Mouse (Mus musculus) liver, embryonic 14.5 days (tissue): Measurements from ENCODE around the gene Maml2. TPM values are rescaled to one million over a fixed set of nuclear protein-coding genes. Genes with fewer than 3 reads are reported as not detected.

ENCODE experiments used
- ATAC-seq: fragments of 200-750 bp; cut with Nextera tagmentation; 2 replicates; pipeline ENCODE4 v1.8.0; 2017; ENCODE audit warnings: moderate number of reproducible peaks, mild to moderate bottlenecking, moderate library complexity; ENCODE audit not compliant: insufficient read depth
- DNase-seq, 3 experiments: peaks; one replicate each; pipeline ENCODE4 v3.0.0-alpha.2; 2012 to 2013; ENCODE audit warnings: low read depth in 3 of 3, low spot score in 3 of 3
- H3K27ac ChIP-seq: fragments of 300-500 bp; sonication (generic); 2 replicates; pipeline ENCODE4 v1.5.1; 2014; ENCODE audit warnings: moderate library complexity, mild to moderate bottlenecking, control low read depth, inconsistent platforms
- H3K27me3 ChIP-seq: fragments of 300-500 bp; sonication (generic); 2 replicates; pipeline ENCODE4 v1.6.1; 2014; ENCODE audit warnings: mild to moderate bottlenecking, low read length, moderate library complexity; ENCODE audit not compliant: control insufficient read depth, insufficient read depth
- H3K36me3 ChIP-seq: fragments of 300-500 bp; sonication (generic); replicated peaks from 2 replicates; pipeline ENCODE4 v1.6.1; 2014; ENCODE audit warnings: low read depth; ENCODE audit not compliant: control insufficient read depth, insufficient read depth
- H3K4me1 ChIP-seq, 2 experiments: fragments of 200-500 bp in 1 of 2; fragments of 300-500 bp in 1 of 2; sonication (generic) in 1 of 2; replicated peaks; 2 replicates each; pipeline ENCODE4 v1.6.1; 2012 to 2014; ENCODE audit warnings: antibody characterized with exemption in 1 of 2, inconsistent platforms in 1 of 2, low read length in 1 of 2; ENCODE audit not compliant: control insufficient read depth in 2 of 2, insufficient read depth in 2 of 2
- H3K4me2 ChIP-seq: fragments of 300-500 bp; sonication (generic); 2 replicates; pipeline ENCODE4 v1.6.1; 2014; ENCODE audit warnings: low read depth, mild to moderate bottlenecking, control low read depth, moderate library complexity
- H3K4me3 ChIP-seq, 2 experiments: fragments of 200-500 bp in 1 of 2; fragments of 300-500 bp in 1 of 2; sonication (generic) in 1 of 2; 2 replicates each; pipeline ENCODE4 v1.5.1; 2012 to 2014; ENCODE audit warnings: low read depth in 2 of 2, low read length in 2 of 2, mild to moderate bottlenecking in 2 of 2, control low read depth in 1 of 2, inconsistent platforms in 1 of 2, moderate library complexity in 1 of 2; ENCODE audit not compliant: insufficient read depth in 1 of 2
- H3K9ac ChIP-seq: fragments of 300-500 bp; sonication (generic); replicated peaks from 2 replicates; pipeline ENCODE4 v1.6.1; 2014; ENCODE audit warnings: mild to moderate bottlenecking, control low read depth, moderate library complexity
- H3K9me3 ChIP-seq: fragments of 300-500 bp; sonication (generic); 2 replicates; pipeline ENCODE4 v1.6.1; 2016; ENCODE audit warnings: low read length, mixed read lengths; ENCODE audit not compliant: control insufficient read depth
- CTCF ChIP-seq: IDR thresholded peaks from 2 replicates; pipeline ENCODE4 v1.5.1; 2016; ENCODE audit warnings: antibody characterized with exemption, low read depth, control low read depth
- EP300 ChIP-seq: IDR thresholded peaks from 2 replicates; pipeline ENCODE4 v1.6.1; 2016; ENCODE audit warnings: antibody characterized with exemption, low read depth
- WGBS: fragments of 180-500 bp; shearing (Covaris S2); extraction: QIAGEN DNeasy Blood & Tissue Kit; methylation state at CpG from one replicate; pipeline ENCODE4 v1.1.7; 2014; ENCODE audit not compliant: insufficient replicate concordance; 5-methylcytosine and 5-hydroxymethylcytosine counted together
- polyA plus RNA-seq, 2 experiments: library from polyadenylated mRNA; depleted of rRNA in 1 of 2; stranded (reverse) in 1 of 2; unstranded in 1 of 2; fragments of >200 nt; fragmentation: Nextera tagmentation in 1 of 2; extraction: Ambion mirVana in 1 of 2; gene quantifications; 2 replicates each; pipeline versions ENCODE4 v1.2.1 to v1.2.3; 2012 to 2014

The Maml2 gene
- polyA plus RNA-seq, 2 experiments = 0.65 to 0.66 TPM

DNA sequence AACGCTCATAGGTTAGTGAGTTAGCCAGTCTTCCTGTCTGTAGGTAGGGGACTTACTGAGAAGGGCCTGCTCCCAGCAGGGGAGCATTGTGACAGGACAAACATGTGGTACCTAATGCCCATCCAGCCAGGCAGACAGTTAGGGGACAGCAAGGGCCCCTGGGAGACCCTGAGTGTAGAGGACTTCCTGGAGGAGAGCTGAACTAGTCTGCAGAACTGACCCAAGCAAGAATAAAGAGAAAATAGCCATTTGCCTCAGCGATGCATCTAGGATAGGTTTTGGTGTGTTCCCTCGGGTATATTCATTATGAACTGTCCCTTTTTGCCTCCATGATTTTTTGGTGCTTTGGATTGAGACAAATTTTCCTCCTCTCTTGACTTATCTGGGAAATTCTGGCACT lies 199.3 kb downstream of the Maml2 start:
- Histone ChIP-seq H3K4me1 (0 out of 4 replicates have a peak, but pooled peaks cover 0 to 1% of the 10 kb centered on the region in 2 experiments), H3K27ac (no peak overlapping the region), H3K9ac (no peak overlapping the region), H3K4me2 (no peak overlapping the region), H3K9me3 (no peaks in the 10 kb centered on the region), H3K27me3 (no peaks in the 10 kb centered on the region), H3K4me3 (no peak overlapping the region), H3K36me3 (no peaks in the 10 kb centered on the region)
- TF ChIP-seq EP300 (no peak), CTCF (no peak)
- ATAC-seq (no peak), DNase-seq (no peak)
- 53% methylated on average over 3 of the region's 3 CpGs for WGBS

DNA sequence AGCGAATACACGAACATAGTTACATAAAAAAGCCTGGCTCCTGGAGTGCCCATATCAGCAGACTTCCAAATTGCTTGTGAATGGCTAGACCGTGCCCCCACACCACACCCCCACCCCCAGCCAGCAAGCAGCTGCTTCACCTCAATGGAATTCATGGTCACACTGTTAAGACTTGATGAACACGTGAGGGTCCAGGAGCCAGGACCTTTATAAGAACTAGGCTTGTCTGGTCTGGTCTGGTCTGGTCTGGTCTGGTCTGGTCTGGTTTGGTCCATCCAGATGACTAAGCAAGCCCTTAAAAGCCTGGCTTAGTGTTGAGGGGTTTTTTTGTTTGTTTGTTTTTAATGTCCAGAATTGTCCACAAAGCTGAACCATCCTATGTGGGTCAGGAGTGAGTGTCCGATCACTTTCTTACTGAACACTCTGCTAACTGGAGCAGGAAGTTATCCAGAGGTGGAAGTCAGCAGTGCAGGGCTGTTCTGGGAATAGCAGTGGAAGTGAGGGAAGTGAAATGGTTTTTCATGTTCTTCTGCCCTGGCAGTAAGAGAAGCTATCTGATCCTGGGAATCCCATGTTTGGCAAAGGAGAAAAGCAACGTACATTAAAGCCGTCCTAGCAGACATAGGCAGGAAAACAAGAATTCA lies 200.1 kb downstream of the Maml2 start:
- Histone ChIP-seq H3K9me3 (no peaks in the 10 kb centered on the region), H3K27ac (no peak overlapping the region), H3K9ac (no peak overlapping the region), H3K36me3 (no peaks in the 10 kb centered on the region), H3K27me3 (no peaks in the 10 kb centered on the region), H3K4me1 (0 out of 4 replicates have a peak, but pooled peaks cover 0 to 1% of the 10 kb centered on the region in 2 experiments), H3K4me2 (no peak overlapping the region), H3K4me3 (no peak overlapping the region)
- whole genome bisulfite sequencing = 52% methylated on average over 7 of the region's 7 CpGs
- TF ChIP-seq CTCF (no peak), EP300 (no peak)
- DNase-seq (no peak), ATAC-seq (no peak)

GRCm38 (mm10) chr9:13500045-13500444 lies 202.3 kb downstream of the Maml2 start:
- ATAC-seq = no peak
- H3K27me3 ChIP-seq = no peaks in the 10 kb centered on the region
- TF ChIP-seq EP300 = no peak
- TF ChIP-seq CTCF = no peak
- WGBS = 58% methylated on average over 5 of the region's 5 CpGs
- no peak overlapping the region for H3K4me2 ChIP-seq
- no peak for DNase-seq
- H3K4me1 ChIP-seq = 0 out of 4 replicates have a peak, but pooled peaks cover 0 to 1% of the 10 kb centered on the region in 2 experiments
- no peak overlapping the region for H3K4me3 ChIP-seq
- no peaks in the 10 kb centered on the region for H3K9me3 ChIP-seq
- no peaks in the 10 kb centered on the region for H3K36me3 ChIP-seq
- H3K9ac ChIP-seq = no peak overlapping the region
- no peak overlapping the region for H3K27ac ChIP-seq

- 57% methylated on average over 4 of the region's 4 CpGs for WGBS
- no peak for DNase-seq
- no peak for ATAC-seq
Measured at GRCm38 (mm10) chr9:13505024-13505423, 207.3 kb downstream of the Maml2 start.

DNA sequence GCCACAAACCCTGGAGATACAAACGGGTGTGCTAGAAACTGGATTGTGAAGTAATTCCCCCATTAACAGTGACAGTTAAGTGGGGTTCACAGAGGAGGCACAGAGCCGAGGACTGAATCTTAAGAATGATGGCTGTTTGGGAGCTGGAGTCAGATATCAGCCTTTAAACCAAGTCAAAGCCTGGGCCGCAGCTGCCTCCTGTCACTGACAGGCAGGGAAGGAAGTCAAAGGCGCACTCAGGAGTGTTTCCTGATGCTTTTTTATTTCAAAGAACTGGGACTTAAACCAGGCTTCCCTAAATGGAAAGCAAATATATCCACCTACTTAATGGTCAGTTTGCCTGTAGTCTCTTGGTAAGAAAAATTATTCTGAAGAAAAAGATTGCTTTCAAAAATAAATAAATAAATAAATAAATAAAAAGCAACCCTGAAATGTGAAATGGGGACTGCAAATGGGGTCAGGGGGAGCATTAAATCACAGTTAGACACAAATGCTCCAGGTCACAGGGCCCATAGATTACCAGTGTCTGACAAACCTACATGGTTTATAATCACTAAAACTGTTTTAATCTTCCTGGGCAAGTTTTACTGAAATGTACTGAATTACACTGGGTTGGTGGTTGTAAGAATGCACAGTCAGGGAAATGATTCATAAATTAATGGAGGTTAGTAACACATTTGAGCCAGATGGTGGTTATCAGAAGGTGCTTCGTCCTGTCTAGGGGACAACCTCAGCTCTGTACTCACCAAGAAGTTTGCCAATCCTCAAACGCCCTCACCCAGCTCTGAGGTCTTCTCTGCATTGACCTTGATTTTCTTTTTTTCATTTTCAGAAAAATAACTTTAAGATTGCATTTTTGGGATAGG lies 209.4 kb downstream of the Maml2 start:
- Histone ChIP-seq H3K27me3 (no peaks in the 10 kb centered on the region), H3K4me3 (no peak overlapping the region), H3K9me3 (no peaks in the 10 kb centered on the region), H3K36me3 (no peaks in the 10 kb centered on the region), H3K4me1 (no peaks in the 10 kb centered on the region), H3K4me2 (no peak overlapping the region), H3K27ac (no peak overlapping the region), H3K9ac (no peak overlapping the region)
- ATAC-seq = no peak
- WGBS = 32% methylated on average over 6 of the region's 6 CpGs
- TF ChIP-seq CTCF = no peak
- TF ChIP-seq EP300 = no peak
- DNase-seq = no peak

More at GRCm38 (mm10) chr9:13505024-13505423, 207.3 kb downstream of the Maml2 start:
- H3K4me1 ChIP-seq = no peaks in the 10 kb centered on the region
- H3K9ac ChIP-seq = no peak overlapping the region
- no peaks in the 10 kb centered on the region for H3K27me3 ChIP-seq
- no peak for TF ChIP-seq EP300
- no peak for TF ChIP-seq CTCF
- no peak overlapping the region for H3K4me2 ChIP-seq
- H3K4me3 ChIP-seq = no peak overlapping the region
- no peak overlapping the region for H3K27ac ChIP-seq
- H3K36me3 ChIP-seq = no peaks in the 10 kb centered on the region
- H3K9me3 ChIP-seq = no peaks in the 10 kb centered on the region
